Mouse (Mus musculus) common myeloid progenitor, adult 5-6 weeks (primary cell): ENCODE measurements around the gene Enah. TPM values are rescaled to one million over a fixed set of nuclear protein-coding genes. Genes with fewer than 3 reads are reported as not detected.

ENCODE experiments used
- ATAC-seq: replicated peaks from 2 replicates; pipeline ENCODE4 v1.8.0; 2016; ENCODE audit warnings: low read depth, mild to moderate bottlenecking, moderate TSS enrichment, inconsistent platforms; ENCODE audit not compliant: poor library complexity, severe bottlenecking
- total RNA-seq: library from RNA; stranded (forward); fragments of 200-1000, 187-1606 nt; gene quantifications from 2 replicates; pipeline ENCODE4 v1.2.3, GENCODE M21; 2017

Gene Enah
- total RNA-seq = 0.09 and 0.15 TPM in 2 replicates

GRCm38 (mm10) chr1:182019926-182020801, at the start of gene Enah:
Enah (minus strand) TSS chr1:182019990.
- ATAC-seq = peak; percentile 43

- ATAC-seq = no peak
These were observed 48.3 kb upstream of the Enah start for GRCm38 (mm10) chr1:182068136-182068535.

DNA sequence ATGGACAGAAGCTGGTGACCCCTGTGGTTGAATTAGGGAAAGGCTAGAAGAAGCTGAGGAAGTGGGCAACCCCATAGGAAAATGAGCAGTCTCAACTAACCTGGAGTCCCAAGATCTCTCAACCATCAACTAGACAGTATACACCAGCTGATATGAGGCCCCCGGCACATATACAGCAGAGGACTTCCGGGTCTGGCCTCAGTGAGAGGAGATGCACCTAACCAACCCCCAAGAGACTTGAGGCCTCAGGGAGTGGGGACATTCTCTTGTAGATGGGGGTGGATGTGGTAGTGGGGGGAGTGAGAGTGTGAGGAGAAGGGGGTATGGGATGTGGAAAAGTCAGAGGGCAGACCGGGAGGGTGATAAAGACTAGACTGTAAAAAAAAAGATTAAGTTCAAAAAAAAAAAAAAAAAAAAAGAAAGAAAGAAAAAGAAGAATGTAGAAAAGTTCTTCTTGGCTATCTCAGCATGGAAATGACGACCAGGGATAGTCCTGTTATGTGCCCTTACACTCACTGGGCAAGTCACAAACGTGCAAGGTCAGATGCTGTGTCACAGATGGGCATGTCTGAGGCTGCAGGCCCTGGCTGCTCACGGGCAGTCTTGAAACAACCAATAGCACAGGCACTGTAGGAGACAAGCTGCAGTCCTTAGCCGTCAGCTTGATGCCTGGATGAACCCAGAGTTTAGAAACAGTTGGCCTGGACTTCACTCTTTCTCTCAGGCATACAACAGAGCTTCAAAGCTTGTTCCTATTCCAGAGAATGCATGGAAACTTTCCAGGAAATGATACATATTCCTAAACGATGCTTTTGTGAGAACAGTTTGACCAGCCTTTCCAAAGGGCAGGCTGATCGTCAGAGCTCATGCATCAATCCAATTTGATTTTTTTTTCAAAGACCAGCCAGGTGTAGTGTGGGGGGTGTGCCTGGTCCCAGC, 47.0 kb upstream of the Enah start:
- ATAC-seq = no peak

DNA sequence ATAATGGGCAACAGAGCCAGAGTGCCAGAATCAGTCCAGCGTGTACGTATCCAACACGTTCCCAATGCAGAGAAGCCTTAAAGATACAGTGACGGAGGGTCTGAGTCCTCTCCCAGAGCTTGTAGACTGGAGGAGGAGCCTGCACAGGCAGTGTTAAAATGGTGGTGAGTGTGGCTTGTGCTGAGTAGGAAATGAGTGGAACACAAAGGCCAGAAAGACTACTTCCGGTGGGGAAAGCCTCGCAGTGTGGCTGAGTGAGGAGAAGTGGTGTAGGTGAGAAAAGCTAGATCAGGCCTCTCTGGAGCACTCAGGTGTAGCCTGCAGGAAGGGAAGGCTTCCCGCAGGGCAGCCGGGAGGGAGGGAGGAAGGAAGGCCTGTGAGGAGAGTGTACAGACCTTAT, 43.9 kb upstream of the Enah start:
- no peak for ATAC-seq

GRCm38 (mm10) chr1:182062801-182063200, 43.0 kb upstream of the Enah start:
- no peak for ATAC-seq

DNA sequence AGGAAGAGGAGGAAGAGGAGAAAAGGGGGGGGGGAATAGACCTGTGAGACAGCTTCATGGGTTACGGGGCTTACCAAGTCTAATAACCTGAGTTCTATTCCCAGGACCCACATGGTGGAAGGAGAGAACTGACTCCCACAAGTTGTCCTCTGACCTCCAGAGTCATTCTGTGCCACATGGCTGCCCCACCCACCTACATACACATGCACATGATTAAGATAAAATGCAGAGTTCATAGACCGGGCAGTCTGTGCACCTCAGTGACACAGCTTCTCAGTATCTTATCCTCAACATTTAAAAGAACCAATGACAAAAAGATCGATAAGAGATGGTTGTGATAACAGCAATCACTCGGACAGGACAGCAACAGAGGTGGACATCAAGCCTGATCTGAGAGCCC, 41.4 kb upstream of the Enah start:
- no peak for ATAC-seq

DNA sequence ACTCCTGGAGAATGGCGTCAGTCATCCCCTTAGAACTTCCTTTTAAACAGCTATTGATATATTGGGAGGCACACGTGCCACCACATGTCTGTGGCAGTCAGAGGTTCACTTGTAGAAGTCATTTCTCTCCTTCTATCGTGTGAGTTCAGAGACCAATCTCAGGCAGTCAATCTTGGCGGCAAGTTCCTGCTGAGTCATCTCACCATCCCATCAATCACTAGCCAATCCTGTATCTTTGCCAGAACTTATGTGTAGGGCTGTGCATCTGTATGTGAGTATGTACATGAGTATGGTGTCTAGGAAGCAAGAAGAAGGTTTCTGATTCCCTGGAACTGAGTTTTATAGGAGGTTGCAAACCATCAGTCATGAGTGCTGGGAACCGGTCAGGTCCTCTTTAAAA, 40.0 kb upstream of the Enah start:
- ATAC-seq = no peak

DNA sequence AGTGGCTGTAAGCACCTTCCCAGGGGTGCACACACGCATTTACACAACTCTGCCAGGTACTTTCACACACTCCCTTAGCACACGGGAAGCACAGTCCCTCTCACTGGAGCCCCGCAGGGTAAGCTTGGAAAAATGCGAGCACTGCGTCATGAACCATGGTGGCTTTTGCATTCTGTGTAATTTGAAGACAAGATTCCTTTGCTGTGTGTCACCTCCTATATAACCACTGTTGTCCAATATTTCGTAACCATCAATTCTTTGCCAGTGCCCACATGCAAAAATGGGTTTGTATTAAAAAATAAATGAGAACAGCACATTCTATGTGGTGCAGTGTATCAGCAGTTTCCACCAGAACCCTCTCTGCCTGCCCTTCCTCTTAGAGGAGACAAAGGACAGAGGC, 38.2 kb upstream of the Enah start:
- no peak for ATAC-seq

- no peak for ATAC-seq
These were observed 35.3 kb upstream of the Enah start for GRCm38 (mm10) chr1:182055122-182055521.

- ATAC-seq = no peak
These were observed 34.9 kb upstream of the Enah start for GRCm38 (mm10) chr1:182054651-182055050.

DNA sequence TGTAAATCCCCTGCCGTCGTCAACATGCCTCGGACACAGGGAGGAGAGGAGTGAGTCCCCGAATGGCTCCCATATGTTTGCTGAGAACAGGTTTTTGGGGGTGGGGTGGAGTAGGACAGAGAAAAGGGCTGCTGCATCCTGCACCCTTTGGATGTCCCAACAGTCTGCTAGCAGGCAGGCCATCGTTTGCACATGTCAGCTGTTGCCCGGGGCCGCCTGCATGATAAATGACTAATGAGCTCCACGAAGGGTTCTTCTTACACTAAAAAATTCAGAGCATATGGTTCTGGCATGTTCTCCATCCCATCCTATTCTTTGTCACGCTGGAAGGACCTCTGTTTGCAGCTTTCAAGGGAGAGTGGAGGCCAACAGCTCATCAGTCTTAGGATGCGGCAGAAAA, 33.2 kb upstream of the Enah start:
- ATAC-seq = no peak

GRCm38 (mm10) chr1:182052385-182052784, 32.6 kb upstream of the Enah start:
- no peak for ATAC-seq

DNA sequence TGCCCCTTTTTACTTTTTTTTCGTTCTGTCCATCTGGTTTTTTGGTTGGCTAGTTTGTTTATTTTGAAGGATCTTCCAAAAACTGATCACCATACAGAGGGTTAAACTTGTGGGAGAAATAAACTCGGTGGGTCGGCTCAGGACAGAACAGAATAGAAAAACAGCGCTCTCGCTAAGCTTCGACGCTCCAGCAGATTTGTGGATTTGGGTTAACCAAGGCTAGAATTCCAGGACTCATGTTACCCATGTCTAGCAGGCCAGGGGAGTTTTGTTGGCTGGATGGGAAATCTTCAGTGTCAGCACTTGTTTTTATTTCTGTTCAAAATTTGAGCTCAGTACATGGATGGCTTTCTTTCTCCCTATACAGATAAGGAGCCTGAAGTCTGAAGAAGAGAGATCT, 30.0 kb upstream of the Enah start:
- no peak for ATAC-seq

DNA sequence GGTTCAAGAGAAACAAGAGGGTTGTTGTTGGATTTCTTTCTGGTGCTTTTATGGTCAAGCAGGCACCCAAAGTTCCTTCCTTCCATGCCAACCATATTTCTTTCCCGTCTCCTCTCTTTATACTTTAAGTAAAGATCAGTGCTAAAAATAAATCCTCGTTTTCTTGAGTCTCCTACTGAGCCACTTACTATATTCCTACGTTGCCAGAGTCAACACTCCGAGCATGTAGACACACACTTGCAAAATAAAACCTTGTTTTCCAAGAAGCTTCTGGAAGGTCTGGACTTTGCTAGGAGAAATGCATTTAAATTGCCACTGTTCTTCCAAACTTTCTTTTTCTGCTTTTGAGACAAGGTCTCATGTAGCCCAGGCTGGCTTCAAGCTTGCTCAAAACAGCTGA, 28.3 kb upstream of the Enah start:
- ATAC-seq = no peak

- no peak for ATAC-seq
These were observed 27.4 kb upstream of the Enah start for GRCm38 (mm10) chr1:182047016-182047690.

GRCm38 (mm10) chr1:182045208-182045607, 25.4 kb upstream of the Enah start:
- ATAC-seq = peak; percentile 89

DNA sequence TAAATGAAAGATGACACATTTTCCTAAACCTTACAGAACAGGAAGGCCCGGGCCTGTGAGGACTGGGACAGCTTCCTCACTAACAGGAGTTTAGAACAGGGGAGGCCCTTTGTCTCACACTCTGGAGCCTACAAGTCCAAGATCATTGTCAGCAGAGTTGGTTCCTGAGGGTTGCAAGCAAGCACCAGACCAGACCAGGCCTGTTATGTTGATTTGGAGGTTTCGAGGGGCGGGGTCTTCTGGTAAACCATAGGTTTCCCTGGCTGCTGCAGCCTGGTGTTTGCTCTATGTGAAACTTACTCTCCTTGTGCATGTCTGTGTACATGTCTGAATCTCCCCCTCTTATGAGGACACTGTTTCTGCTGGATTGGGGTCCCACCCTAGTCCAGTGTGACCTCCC, 20.7 kb upstream of the Enah start:
- ATAC-seq = no peak

- no peak for ATAC-seq
These were observed 12.0 kb upstream of the Enah start for GRCm38 (mm10) chr1:182031757-182032156.

DNA sequence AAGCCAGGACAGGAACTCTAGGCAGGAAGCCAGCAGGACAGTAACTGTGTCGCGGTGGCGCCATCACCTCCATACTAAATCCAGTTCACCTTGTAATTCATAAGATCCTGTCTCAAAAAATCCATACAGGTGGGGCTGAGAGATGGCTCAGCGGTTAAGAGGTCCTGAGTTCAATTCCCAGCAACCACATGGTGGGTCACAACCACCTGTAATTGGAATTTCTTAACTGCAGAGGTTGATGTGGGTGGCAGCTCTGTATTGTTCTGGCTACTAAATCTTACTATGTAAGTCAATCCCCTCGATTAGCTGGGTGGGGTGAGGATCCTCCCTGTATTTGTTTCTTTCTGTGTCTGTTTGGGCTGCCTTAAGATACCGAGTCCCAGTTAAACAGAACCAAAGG, 11.3 kb upstream of the Enah start:
- ATAC-seq = no peak

- no peak for ATAC-seq
These were observed 10.3 kb upstream of the Enah start for GRCm38 (mm10) chr1:182029989-182030649.
